Mouse (Mus musculus) adrenal gland, postnatal 14 days (tissue): ENCODE results near the gene Diras2. TPM values are rescaled to one million over a fixed set of nuclear protein-coding genes. Genes with fewer than 3 reads are reported as not detected.

Experiments
- DNase-seq: peaks from one replicate; pipeline ENCODE4 v3.0.0; 2021; ENCODE audit warnings: mixed read lengths
- total RNA-seq: library from RNA; stranded (reverse); gene quantifications from 2 replicates; pipeline ENCODE4 v1.2.3, GENCODE M21; 2021

Gene Diras2
- total RNA-seq, 1 experiment from 2014 or later = 5.7 TPM

DNA sequence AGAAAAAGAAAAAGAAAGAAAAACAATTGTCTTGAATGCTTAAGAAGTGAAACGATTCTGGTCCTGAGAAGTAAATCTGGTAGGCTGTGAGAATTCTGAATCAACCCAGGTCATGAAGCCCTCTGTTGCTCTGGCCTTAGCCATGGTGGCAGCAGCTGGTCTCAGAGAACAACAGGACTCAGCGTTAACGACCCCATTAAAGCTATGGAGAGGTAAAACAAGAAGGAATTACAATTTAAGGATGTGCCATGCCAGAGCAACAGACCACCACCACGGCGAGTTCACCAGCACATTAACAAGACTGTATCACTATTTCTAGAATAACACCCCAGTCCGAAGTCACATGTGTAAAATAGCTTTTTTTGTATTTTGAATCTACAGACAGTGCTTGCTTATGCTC lies 65.9 kb downstream of the Diras2 start:
- DNase-seq = no peak

- DNase-seq = no peak
These were observed 71.1 kb downstream of the Diras2 start for GRCm38 (mm10) chr13:52459982-52460381.

DNA sequence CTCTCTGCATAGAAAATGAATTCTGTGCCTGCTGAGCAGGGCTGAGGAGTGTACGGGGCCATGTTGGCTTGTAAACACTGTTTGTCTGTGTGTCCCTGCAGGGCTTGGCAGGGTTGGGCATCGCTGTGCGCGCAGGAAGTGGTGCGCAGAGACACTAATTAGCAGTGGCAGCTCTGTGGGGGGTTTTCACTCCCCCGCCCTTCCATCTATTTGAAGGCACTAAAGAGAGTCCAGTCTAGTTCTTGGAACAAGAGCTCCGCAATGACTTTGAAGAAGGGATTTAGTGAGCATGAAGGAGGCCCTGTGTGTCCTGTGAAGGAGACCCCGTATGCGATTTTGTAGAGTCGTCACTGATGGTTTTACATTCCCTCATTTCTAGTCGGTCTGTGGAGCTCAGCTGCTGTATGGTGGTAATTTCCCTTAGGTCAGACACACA lies 73.2 kb downstream of the Diras2 start:
- no peak for DNase-seq

DNA sequence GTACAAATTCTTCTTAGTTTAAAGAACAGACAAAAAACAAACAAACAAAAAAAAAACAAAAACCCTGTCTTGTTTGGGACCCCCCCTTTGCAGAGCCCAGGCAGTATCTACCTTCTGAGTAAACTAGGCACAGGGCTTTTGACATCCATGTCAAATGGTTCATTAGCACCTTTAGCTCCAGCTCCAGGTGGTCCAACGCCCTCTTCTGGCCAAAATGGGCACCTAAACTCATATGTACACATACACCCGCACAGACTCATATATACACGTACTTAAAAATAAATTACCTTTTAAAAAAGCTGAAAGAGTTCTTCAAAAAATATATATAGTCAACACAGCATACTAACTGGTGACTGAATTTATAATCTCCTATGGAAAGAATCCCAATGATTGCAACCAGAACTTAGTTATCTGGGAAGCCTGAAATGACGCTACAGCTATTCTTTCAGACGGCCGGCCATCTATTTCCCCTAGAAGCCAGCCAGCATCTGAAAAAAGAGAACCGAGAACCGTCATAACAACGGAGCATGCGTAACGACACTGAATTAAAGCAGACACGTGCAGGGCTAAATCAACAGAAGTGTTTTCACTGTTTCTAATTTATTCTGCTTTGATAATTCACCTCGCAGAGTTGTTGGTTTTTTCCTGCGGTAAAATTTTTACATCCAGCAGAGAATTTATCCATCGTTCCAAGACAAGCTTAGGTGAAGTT lies 73.7 kb downstream of the Diras2 start:
- DNase-seq = no peak

GRCm38 (mm10) chr13:52455329-52455728 lies 75.8 kb downstream of the Diras2 start:
- DNase-seq = peak; percentile 20

- no peak for DNase-seq
These were observed 76.3 kb downstream of the Diras2 start for GRCm38 (mm10) chr13:52454708-52455250.

Other genes starting within 250 kb of the Diras2 start
- 5.7 and 17.9 TPM in 2 replicates for gene Syk, start 51.9 kb upstream of the Diras2 start, total RNA-seq